Mouse (Mus musculus) adrenal gland, adult 8-10 months (tissue): Measurements from ENCODE around the gene Gm6890. TPM values are rescaled to one million over a fixed set of nuclear protein-coding genes. Genes with fewer than 3 reads are reported as not detected.
"Not testable (repeated sequence)": the region's sequence is repeated elsewhere in the genome, so short reads cannot be mapped to it uniquely, and the experiment has no call there.

Experiments used
- DNase-seq: peaks from one replicate; pipeline ENCODE4 v3.0.0; 2022
- total RNA-seq, 4 experiments: library from RNA; stranded (reverse); gene quantifications; 2 replicates each; pipeline ENCODE4 v1.2.4; 2022

The Gm6890 gene
- total RNA-seq: not detected

- not testable (repeated sequence) for DNase-seq
These were observed at the start of gene Gm6890 for GRCm38 (mm10) chrX:74740627-74741026. Gene Gm6890, plus strand, starts transcription at chrX:74740927.

- not testable (repeated sequence) for DNase-seq
These were observed 14.5 kb upstream of the Gm6890 start for GRCm38 (mm10) chrX:74726195-74726594.

GRCm38 (mm10) chrX:74770715-74771114 lies 30.0 kb downstream of the Gm6890 start:
- not testable (repeated sequence) for DNase-seq

Other genes starting within 250 kb of the Gm6890 start
- not detected for gene Olfr1326-ps1, start 166.0 kb upstream of the Gm6890 start, total RNA-seq
- gene Olfr1325, start 148.2 kb upstream of the Gm6890 start, total RNA-seq: not detected
- not detected for gene Gm5640, start 95.3 kb upstream of the Gm6890 start, total RNA-seq
- gene Gm5936, start 96.3 kb downstream of the Gm6890 start, total RNA-seq: not detected